Mouse (Mus musculus): ENCODE results near the gene Pakap. TPM values are rescaled to one million over a fixed set of nuclear protein-coding genes. Genes with fewer than 3 reads are reported as not detected.

The Pakap gene
- total and polyA plus RNA-seq, 2 experiments: 0.06 to 0.18 TPM

- TF ChIP-seq CTCF (IDR thresholded peaks at IDR 0.05; ENCODE audit: low read depth, low read length) (no peak), POLR2A (IDR thresholded peaks at IDR 0.05; ENCODE audit: extremely low read depth, insufficient read depth, low read length) (no peak)
- Histone ChIP-seq H3K4me1 (ENCODE audit: control insufficient read depth, insufficient read depth, low read length) (no peaks in the 10 kb centered on the region), H3K4me3 (ENCODE audit: insufficient read depth, low read depth, low read length) (no peak overlapping the region), H3K27me3 (ENCODE audit: control insufficient read depth, insufficient read depth, low read length) (no peaks in the 10 kb centered on the region), H3K79me2 (ENCODE audit: control insufficient read depth, insufficient read depth, low read length) (no peaks in the 10 kb centered on the region; the same call in 1 of the 2 replicates), H3K27ac (replicated peaks; ENCODE audit: insufficient read depth, low read depth, low read length) (no peak overlapping the region), H3K36me3 (ENCODE audit: control insufficient read depth, insufficient read depth, low read length) (no peaks in the 10 kb centered on the region), H3K9ac (ENCODE audit: low read depth, low read length) (no peak overlapping the region)
- 88% methylated on average over 4 of the region's 4 CpGs for WGBS
- DNase-seq (ENCODE audit: extremely low read depth, low read depth, low spot score): no peak
Observed at GRCm38 (mm10) chr4:57834141-57834540, 266.2 kb downstream of the Pakap start.

- H3K36me3 ChIP-seq (ENCODE audit: control insufficient read depth, insufficient read depth, low read length): no peaks in the 10 kb centered on the region
- 90% methylated on average over 9 of the region's 9 CpGs for WGBS
Observed at GRCm38 (mm10) chr4:57837089-57837488, 269.1 kb downstream of the Pakap start.

GRCm38 (mm10) chr4:57839343-57839742, 271.4 kb downstream of the Pakap start:
- no peak overlapping the region for H3K27ac ChIP-seq (replicated peaks; ENCODE audit: insufficient read depth, low read depth, low read length)
- no peak overlapping the region for H3K9ac ChIP-seq (ENCODE audit: low read depth, low read length)
- no peak overlapping the region for H3K4me3 ChIP-seq (ENCODE audit: insufficient read depth, low read depth, low read length)
- WGBS: 51% methylated on average over 4 of the region's 4 CpGs
- H3K4me1 ChIP-seq (ENCODE audit: control insufficient read depth, insufficient read depth, low read length): no peaks in the 10 kb centered on the region; the same call in 1 of the 2 replicates
- DNase-seq (ENCODE audit: extremely low read depth, low read depth, low spot score): no peak
- TF ChIP-seq POLR2A (IDR thresholded peaks at IDR 0.05; ENCODE audit: extremely low read depth, insufficient read depth, low read length): no peak
- no peak for TF ChIP-seq CTCF (IDR thresholded peaks at IDR 0.05; ENCODE audit: low read depth, low read length)
- no peaks in the 10 kb centered on the region for H3K36me3 ChIP-seq (ENCODE audit: control insufficient read depth, insufficient read depth, low read length)
- no peaks in the 10 kb centered on the region for H3K27me3 ChIP-seq (ENCODE audit: control insufficient read depth, insufficient read depth, low read length)
- H3K79me2 ChIP-seq (ENCODE audit: control insufficient read depth, insufficient read depth, low read length): no peaks in the 10 kb centered on the region; the same call in 1 of the 2 replicates

More at GRCm38 (mm10) chr4:57837089-57837488, 269.1 kb downstream of the Pakap start:
- DNase-seq (ENCODE audit: extremely low read depth, low read depth, low spot score): no peak
- H3K27me3 ChIP-seq (ENCODE audit: control insufficient read depth, insufficient read depth, low read length): no peaks in the 10 kb centered on the region
- no peak for TF ChIP-seq POLR2A (IDR thresholded peaks at IDR 0.05; ENCODE audit: extremely low read depth, insufficient read depth, low read length)
- H3K4me3 ChIP-seq (ENCODE audit: insufficient read depth, low read depth, low read length): no peak overlapping the region
- H3K79me2 ChIP-seq (ENCODE audit: control insufficient read depth, insufficient read depth, low read length): no peaks in the 10 kb centered on the region; the same call in 1 of the 2 replicates
- no peaks in the 10 kb centered on the region for H3K4me1 ChIP-seq (ENCODE audit: control insufficient read depth, insufficient read depth, low read length)
- H3K9ac ChIP-seq (ENCODE audit: low read depth, low read length): no peak overlapping the region
- H3K27ac ChIP-seq (replicated peaks; ENCODE audit: insufficient read depth, low read depth, low read length): no peak overlapping the region

GRCm38 (mm10) chr4:57841911-57842310, 273.9 kb downstream of the Pakap start:
- no peak for DNase-seq (ENCODE audit: extremely low read depth, low read depth, low spot score)
- no peaks in the 10 kb centered on the region; the same call in 1 of the 2 replicates for H3K79me2 ChIP-seq (ENCODE audit: control insufficient read depth, insufficient read depth, low read length)
- H3K4me1 ChIP-seq (ENCODE audit: control insufficient read depth, insufficient read depth, low read length): no peaks in the 10 kb centered on the region; the same call in 1 of the 2 replicates
- no peak overlapping the region for H3K4me3 ChIP-seq (ENCODE audit: insufficient read depth, low read depth, low read length)
- no peak overlapping the region for H3K9ac ChIP-seq (ENCODE audit: low read depth, low read length)
- no peaks in the 10 kb centered on the region for H3K36me3 ChIP-seq (ENCODE audit: control insufficient read depth, insufficient read depth, low read length)
- no peak overlapping the region for H3K27ac ChIP-seq (replicated peaks; ENCODE audit: insufficient read depth, low read depth, low read length)
- no peaks in the 10 kb centered on the region for H3K27me3 ChIP-seq (ENCODE audit: control insufficient read depth, insufficient read depth, low read length)
- no peak for TF ChIP-seq POLR2A (IDR thresholded peaks at IDR 0.05; ENCODE audit: extremely low read depth, insufficient read depth, low read length)
- TF ChIP-seq CTCF (IDR thresholded peaks at IDR 0.05; ENCODE audit: low read depth, low read length): no peak
- 55% methylated on average over 1 of the region's 1 CpGs for WGBS

- no peak for DNase-seq (ENCODE audit: extremely low read depth, low read depth, low spot score)
- no peaks in the 10 kb centered on the region for H3K36me3 ChIP-seq (ENCODE audit: control insufficient read depth, insufficient read depth, low read length)
- no peak overlapping the region for H3K9ac ChIP-seq (ENCODE audit: low read depth, low read length)
- H3K79me2 ChIP-seq (ENCODE audit: control insufficient read depth, insufficient read depth, low read length): no peaks in the 10 kb centered on the region; the same call in 1 of the 2 replicates
- H3K27ac ChIP-seq (replicated peaks; ENCODE audit: insufficient read depth, low read depth, low read length): no peak overlapping the region
- no peaks in the 10 kb centered on the region for H3K27me3 ChIP-seq (ENCODE audit: control insufficient read depth, insufficient read depth, low read length)
- no peak overlapping the region for H3K4me3 ChIP-seq (ENCODE audit: insufficient read depth, low read depth, low read length)
- no peak for TF ChIP-seq CTCF (IDR thresholded peaks at IDR 0.05; ENCODE audit: low read depth, low read length)
- TF ChIP-seq POLR2A (IDR thresholded peaks at IDR 0.05; ENCODE audit: extremely low read depth, insufficient read depth, low read length): no peak
- H3K4me1 ChIP-seq (ENCODE audit: control insufficient read depth, insufficient read depth, low read length): no peaks in the 10 kb centered on the region; the same call in none of the 2 replicates
- WGBS: 77% methylated on average over 11 of the region's 11 CpGs
Observed at GRCm38 (mm10) chr4:57842472-57843305, 274.7 kb downstream of the Pakap start.

- H3K27me3 ChIP-seq (ENCODE audit: control insufficient read depth, insufficient read depth, low read length): no peaks in the 10 kb centered on the region
- peak overlapping the region; percentile 70 for H3K27ac ChIP-seq (replicated peaks; ENCODE audit: insufficient read depth, low read depth, low read length)
- no peaks in the 10 kb centered on the region; the same call in 1 of the 2 replicates for H3K79me2 ChIP-seq (ENCODE audit: control insufficient read depth, insufficient read depth, low read length)
- peaks cover 2% of the 10 kb centered on the region for H3K4me1 ChIP-seq (ENCODE audit: control insufficient read depth, insufficient read depth, low read length)
- peak; percentile 57 for DNase-seq (ENCODE audit: extremely low read depth, low read depth, low spot score)
- H3K4me3 ChIP-seq (ENCODE audit: insufficient read depth, low read depth, low read length): peak overlapping the region; percentile 24
- H3K9ac ChIP-seq (ENCODE audit: low read depth, low read length): peak overlapping the region; percentile 54
- H3K36me3 ChIP-seq (ENCODE audit: control insufficient read depth, insufficient read depth, low read length): no peaks in the 10 kb centered on the region
- TF ChIP-seq POLR2A (IDR thresholded peaks at IDR 0.05; ENCODE audit: extremely low read depth, insufficient read depth, low read length) (0 out of 2 replicates have a peak, but pooled peaks have one; percentile 28), CTCF (IDR thresholded peaks at IDR 0.05; ENCODE audit: low read depth, low read length) (no peak)
- WGBS: 32% methylated on average over 10 of the region's 10 CpGs
Observed at GRCm38 (mm10) chr4:57845031-57845431, 277.1 kb downstream of the Pakap start.

All from liver, adult 2 months (tissue).